Comparison of ENCODE assay signal across 19 mouse cellular contexts in the genomic region with DNA sequence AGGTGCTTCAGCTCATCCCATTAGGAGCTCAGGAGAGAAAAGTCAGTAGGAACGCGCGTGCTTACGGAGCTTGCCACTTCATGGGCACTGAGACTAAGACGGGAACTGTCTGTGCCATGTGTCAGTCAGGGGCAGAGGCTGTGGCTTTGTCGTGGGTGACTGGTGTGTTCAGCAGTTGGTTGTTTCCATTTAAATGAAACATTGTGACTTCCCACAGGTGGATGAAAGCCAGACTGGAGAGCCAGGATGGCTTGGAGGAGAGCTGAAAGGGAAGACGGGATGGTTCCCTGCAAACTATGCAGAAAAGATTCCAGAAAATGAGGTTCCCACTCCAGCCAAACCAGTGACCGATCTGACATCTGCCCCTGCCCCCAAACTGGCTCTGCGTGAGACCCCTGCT.
DNase-seq lines count a peak whose midpoint lies in the region; ATAC-seq and TF ChIP-seq lines count a peak whose summit lies in the region.
"Had no signal": no experiment of that assay in that cellular context is flagged by ENCODE, and none has a peak within 500 bp of the region (broad histone marks: within the 10 kb centered on the region; RNA-seq: fewer than 3 reads in every experiment).

No protein-coding gene starts in this region.

- WGBS in hindbrain, postnatal 0 days: 77% methylated on average over 9 of the region's 9 CpGs
- WGBS in hindbrain, embryonic 10.5 days: 95% methylated on average over 9 of the region's 9 CpGs
- 83% methylated on average over 9 of the region's 9 CpGs for WGBS in liver, postnatal 0 days (ENCODE audit: insufficient replicate concordance)
- 85% methylated on average over 9 of the region's 9 CpGs for WGBS in midbrain, postnatal 0 days

- no peak for TF ChIP-seq CTCF in hindbrain, postnatal 0 days (IDR thresholded peaks at IDR 0.05; ENCODE audit: low read depth)
- no peak for TF ChIP-seq CTCF in liver, postnatal 0 days (IDR thresholded peaks at IDR 0.05; ENCODE audit: low read depth)
- TF ChIP-seq CTCF in midbrain, postnatal 0 days (IDR thresholded peaks at IDR 0.05): no peak

- TF ChIP-seq EP300 in liver, postnatal 0 days (IDR thresholded peaks at IDR 0.05; ENCODE audit: low read depth): no peak

- 0 out of 2 replicates have a peak overlapping the region, but pooled peaks have one; percentile 17 for H3K27ac ChIP-seq in hindbrain, postnatal 0 days
- H3K27ac ChIP-seq in hindbrain, embryonic 10.5 days: no peak overlapping the region
- H3K27ac ChIP-seq in liver, postnatal 0 days (ENCODE audit: low read depth): peak overlapping the region; percentile 58
- H3K27ac ChIP-seq in midbrain, postnatal 0 days (ENCODE audit: low read depth, low read length): no peak overlapping the region
- H3K27ac ChIP-seq: midbrain, embryonic 10.5 days; neural tube, embryonic 13.5 days; stomach, postnatal 0 days had no signal

- no peaks in the 10 kb centered on the region for H3K27me3 ChIP-seq in hindbrain, postnatal 0 days (ENCODE audit: insufficient read depth, low read length)
- H3K27me3 ChIP-seq in hindbrain, embryonic 10.5 days (ENCODE audit: insufficient read depth, poor library complexity, severe bottlenecking): no peaks in the 10 kb centered on the region
- no peaks in the 10 kb centered on the region for H3K27me3 ChIP-seq in liver, postnatal 0 days (ENCODE audit: insufficient read depth, low read length)
- no peaks in the 10 kb centered on the region for H3K27me3 ChIP-seq in midbrain, postnatal 0 days (ENCODE audit: insufficient read depth, low read length)
- H3K27me3 ChIP-seq: CH12.LX; heart, embryonic 12.5 days; neural tube, embryonic 13.5 days had no signal

- no peak overlapping the region for H3K4me3 ChIP-seq in hindbrain, postnatal 0 days (ENCODE audit: low read length)
- H3K4me3 ChIP-seq in hindbrain, embryonic 10.5 days: no peak overlapping the region
- H3K4me3 ChIP-seq in liver, postnatal 0 days (ENCODE audit: low read depth, low read length): no peak overlapping the region
- no peak overlapping the region for H3K4me3 ChIP-seq in midbrain, postnatal 0 days (ENCODE audit: low read depth, low read length)
- H3K4me3 ChIP-seq: erythroblast, embryonic 14.5 days; heart, embryonic 12.5 days; midbrain, embryonic 10.5 days; neural tube, embryonic 13.5 days had no signal

- peaks cover 30% of the 10 kb centered on the region for H3K36me3 ChIP-seq in hindbrain, postnatal 0 days (ENCODE audit: insufficient read depth, low read length)
- H3K36me3 ChIP-seq in hindbrain, embryonic 10.5 days: peaks cover 99% of the 10 kb centered on the region
- H3K36me3 ChIP-seq in liver, postnatal 0 days (replicated peaks; ENCODE audit: insufficient read depth, low read length): peaks cover 37% of the 10 kb centered on the region
- H3K36me3 ChIP-seq in midbrain, postnatal 0 days (ENCODE audit: insufficient read depth, low read length): peaks cover 46% of the 10 kb centered on the region

- no peak overlapping the region for H3K4me2 ChIP-seq in hindbrain, postnatal 0 days (ENCODE audit: low read depth, low read length)
- H3K4me2 ChIP-seq in liver, postnatal 0 days (ENCODE audit: low read depth, low read length): no peak overlapping the region
- no peak overlapping the region for H3K4me2 ChIP-seq in midbrain, postnatal 0 days (ENCODE audit: low read depth, low read length, poor library complexity, severe bottlenecking)
- H3K4me2 ChIP-seq: heart, embryonic 12.5 days; neural tube, embryonic 13.5 days had no signal

- H3K9me3 ChIP-seq in hindbrain, postnatal 0 days (ENCODE audit: low read length): no peaks in the 10 kb centered on the region
- H3K9me3 ChIP-seq in hindbrain, embryonic 10.5 days: no peaks in the 10 kb centered on the region
- H3K9me3 ChIP-seq in liver, postnatal 0 days (ENCODE audit: low read length): no peaks in the 10 kb centered on the region
- no peaks in the 10 kb centered on the region for H3K9me3 ChIP-seq in midbrain, postnatal 0 days (ENCODE audit: low read length)
- H3K9me3 ChIP-seq: heart, embryonic 12.5 days; midbrain, embryonic 10.5 days; neural tube, embryonic 13.5 days had no signal

- no peak for ATAC-seq in hindbrain, postnatal 0 days
- ATAC-seq in liver, postnatal 0 days: no peak
- ATAC-seq in midbrain, postnatal 0 days (ENCODE audit: low FRiP score): no peak
- ATAC-seq: forebrain, embryonic 16.5 days had no signal

- DNase-seq in cerebellum, postnatal 25 days: peak; percentile 37 to 47
- DNase-seq in cerebellum, postnatal 4 days (ENCODE audit: low spot score in 2 of 2): no peak
- DNase-seq in hindbrain, postnatal 0 days (ENCODE audit: low spot score): no peak
- DNase-seq in hindbrain, embryonic 10.5 days (ENCODE audit: low spot score): no peak
- DNase-seq in brain, adult 2 months (ENCODE audit: low read depth, low spot score): peak; percentile 48
- no peak for DNase-seq in liver, postnatal 0 days
- DNase-seq in midbrain, postnatal 0 days (ENCODE audit: low spot score): no peak
- DNase-seq: gastrocnemius, postnatal 14 days; kidney, postnatal 4 days; layer of hippocampus, postnatal 36 days; right cerebral cortex, postnatal 14 days; thymus, postnatal 36 days had no signal

- H3K4me1 ChIP-seq in hindbrain, postnatal 0 days (ENCODE audit: insufficient read depth, low read length): no peaks in the 10 kb centered on the region; the same call in 1 of the 2 replicates
- H3K4me1 ChIP-seq in hindbrain, embryonic 10.5 days (replicated peaks): peaks cover 11% of the 10 kb centered on the region; the same call in 1 of the 2 replicates
- no peaks in the 10 kb centered on the region for H3K4me1 ChIP-seq in liver, postnatal 0 days (ENCODE audit: insufficient read depth)
- no peaks in the 10 kb centered on the region for H3K4me1 ChIP-seq in midbrain, postnatal 0 days (ENCODE audit: insufficient read depth, low read length)
- H3K4me1 ChIP-seq: midbrain, embryonic 10.5 days had no signal

- no peak overlapping the region for H3K9ac ChIP-seq in hindbrain, postnatal 0 days (replicated peaks; ENCODE audit: low read length)
- H3K9ac ChIP-seq in liver, postnatal 0 days (replicated peaks): no peak overlapping the region
- no peak overlapping the region for H3K9ac ChIP-seq in midbrain, postnatal 0 days (replicated peaks; ENCODE audit: low read length, poor library complexity, severe bottlenecking)
- H3K9ac ChIP-seq: heart, embryonic 12.5 days; neural tube, embryonic 13.5 days had no signal

Comparison
In these comparisons a context has a peak if more than half of its experiments do, and no peak if none do; other contexts are left out.
1. DNase-seq: peak in cerebellum, postnatal 25 days (2 of 2) and brain, adult 2 months (single experiment); none in cerebellum, postnatal 4 days (0 of 2), hindbrain, postnatal 0 days (single experiment), hindbrain, embryonic 10.5 days (single experiment), liver, postnatal 0 days (single experiment) and midbrain, postnatal 0 days (single experiment).
2. H3K27ac ChIP-seq: peak in hindbrain, postnatal 0 days (single experiment) and liver, postnatal 0 days (single experiment); none in hindbrain, embryonic 10.5 days (single experiment) and midbrain, postnatal 0 days (single experiment).